Mouse (Mus musculus) neutrophil, adult 5-6 weeks (primary cell): ENCODE measurements at regions not wholly inside any gene's neighbourhood (a gene's known extent, or its start where the extent isn't known, plus 50 kb on each side); places are given as distances from the start of the nearest gene placed in this dataset.

ENCODE experiments used
- ATAC-seq: fragments of 151-379, 151-347 bp; 2 replicates; pipeline ENCODE4 v1.8.0; 2017; ENCODE audit warnings: mild to moderate bottlenecking, moderate TSS enrichment; ENCODE audit not compliant: insufficient number of reproducible peaks, poor library complexity, low FRiP score, severe bottlenecking; ENCODE audit errors: extremely low read depth

GRCm38 (mm10) chr4:105432461-105432860 is 275.3 kb downstream of the Plpp3 start:
- no peak for ATAC-seq

- ATAC-seq: no peak
These were observed 280.0 kb downstream of the Plpp3 start for GRCm38 (mm10) chr4:105437141-105437540.

GRCm38 (mm10) chr4:105449046-105449860 is 292.1 kb downstream of the Plpp3 start:
- no peak for ATAC-seq

GRCm38 (mm10) chr4:105450881-105451280 is 293.7 kb downstream of the Plpp3 start:
- no peak for ATAC-seq

- no peak for ATAC-seq
These were observed 294.7 kb downstream of the Plpp3 start for GRCm38 (mm10) chr4:105451871-105452270.

DNA sequence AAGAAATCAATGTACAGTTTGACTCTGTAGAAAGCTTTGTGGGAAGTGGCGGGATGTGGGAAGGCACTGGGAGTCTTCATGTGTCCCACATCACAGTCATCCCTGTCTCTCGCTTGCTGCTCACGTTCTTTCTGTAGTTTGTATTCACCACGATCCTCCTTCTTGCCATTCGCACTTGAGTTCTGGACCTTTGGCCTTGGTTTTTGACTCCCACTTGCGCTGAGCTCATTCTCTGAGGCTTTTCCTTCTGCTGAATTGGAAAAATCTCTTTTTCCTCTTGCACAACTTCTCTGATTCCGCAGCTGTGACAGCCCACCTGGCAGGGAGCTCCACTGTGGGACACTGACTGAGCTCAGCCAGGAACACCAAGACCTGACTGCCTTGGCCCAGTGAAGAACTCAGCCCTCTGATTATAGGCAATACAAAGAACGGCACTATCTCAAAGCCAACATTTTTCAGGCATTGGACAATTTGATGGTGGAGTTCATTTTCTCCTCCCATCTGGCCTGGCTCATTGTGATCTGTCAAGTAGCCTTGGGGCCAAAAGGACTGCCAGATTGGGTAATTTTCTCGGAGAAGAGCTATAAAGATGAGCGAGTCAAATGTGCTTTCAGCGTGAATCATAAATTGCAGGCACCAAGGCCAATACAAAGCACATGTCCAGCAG is 299.9 kb downstream of the Plpp3 start:
- no peak for ATAC-seq

DNA sequence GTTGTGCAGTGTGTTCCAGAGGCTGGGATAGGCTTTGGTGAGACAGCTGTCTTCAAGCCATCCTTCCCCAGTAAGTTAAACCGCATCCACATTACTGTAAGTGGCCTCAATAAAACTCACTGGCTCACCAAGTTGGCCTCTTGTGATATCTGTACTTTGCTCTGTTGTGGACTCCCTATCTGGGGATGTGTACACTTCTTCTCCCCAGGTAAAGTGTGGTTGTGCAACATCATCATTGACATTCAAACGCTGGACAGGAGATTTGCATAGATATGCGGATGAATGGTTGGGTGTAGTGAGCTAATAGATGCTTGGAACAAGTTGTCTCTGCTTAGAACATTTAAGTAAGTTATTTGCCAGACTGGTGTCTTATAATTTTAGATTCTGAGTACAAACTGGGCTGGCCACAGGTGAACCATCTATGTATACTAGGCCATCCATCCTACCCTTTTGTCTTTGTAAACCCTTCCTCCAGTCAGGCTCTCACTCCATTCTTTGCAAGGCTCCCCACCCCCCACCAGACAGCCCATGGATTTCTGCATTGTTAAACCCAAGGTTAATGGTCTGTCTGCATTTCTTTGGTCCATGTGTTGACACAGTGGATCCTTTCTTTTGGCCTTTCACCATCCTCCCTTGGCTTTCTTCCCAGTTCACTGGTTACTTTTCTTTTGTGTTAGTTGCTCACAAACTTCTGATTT is 303.0 kb downstream of the Plpp3 start:
- ATAC-seq: no peak

DNA sequence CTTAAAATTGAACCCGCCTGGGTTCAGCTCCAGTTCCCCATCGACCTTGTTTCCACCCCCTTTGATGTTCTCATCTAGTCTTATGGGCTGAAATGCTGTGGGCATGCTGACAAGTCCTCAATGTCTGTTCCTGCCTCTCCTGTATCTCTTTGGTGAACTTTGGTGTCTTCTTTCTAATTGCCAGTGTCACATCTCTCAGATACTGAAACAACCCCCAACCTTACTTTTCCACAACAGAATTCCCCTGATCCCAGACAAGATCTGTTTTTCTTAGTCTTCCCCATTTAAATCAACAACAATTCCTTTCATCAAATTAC is 303.5 kb downstream of the Plpp3 start:
- ATAC-seq: no peak

GRCm38 (mm10) chr4:105467811-105468210 is 310.7 kb downstream of the Plpp3 start:
- ATAC-seq: no peak

GRCm38 (mm10) chr4:105469300-105469821 is 312.2 kb downstream of the Plpp3 start:
- no peak for ATAC-seq

- no peak for ATAC-seq
These were observed 314.7 kb upstream of the Gm12728 start for GRCm38 (mm10) chr4:105474765-105475560.

DNA sequence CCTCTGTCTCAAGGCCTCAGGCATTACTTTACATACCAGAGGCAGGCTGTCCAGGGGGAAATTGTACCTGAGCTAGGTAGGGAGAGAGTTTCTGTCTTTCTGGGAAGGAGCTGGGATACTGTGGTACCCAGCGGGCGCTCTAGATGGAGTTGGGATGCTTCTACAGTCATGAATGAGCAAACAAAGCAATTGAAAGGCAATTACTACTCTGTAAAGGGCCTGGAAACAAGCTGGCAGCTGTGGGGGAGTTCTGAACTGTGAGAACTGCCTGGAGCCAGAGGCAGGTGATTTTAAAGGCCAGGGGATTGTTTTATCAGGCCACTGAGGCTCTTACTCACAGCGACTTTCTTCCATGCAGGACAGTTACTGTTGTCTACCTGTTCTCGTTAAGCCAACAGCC is 313.3 kb upstream of the Gm12728 start:
- no peak for ATAC-seq

GRCm38 (mm10) chr4:105486376-105486775 is 303.3 kb upstream of the Gm12728 start:
- no peak for ATAC-seq

DNA sequence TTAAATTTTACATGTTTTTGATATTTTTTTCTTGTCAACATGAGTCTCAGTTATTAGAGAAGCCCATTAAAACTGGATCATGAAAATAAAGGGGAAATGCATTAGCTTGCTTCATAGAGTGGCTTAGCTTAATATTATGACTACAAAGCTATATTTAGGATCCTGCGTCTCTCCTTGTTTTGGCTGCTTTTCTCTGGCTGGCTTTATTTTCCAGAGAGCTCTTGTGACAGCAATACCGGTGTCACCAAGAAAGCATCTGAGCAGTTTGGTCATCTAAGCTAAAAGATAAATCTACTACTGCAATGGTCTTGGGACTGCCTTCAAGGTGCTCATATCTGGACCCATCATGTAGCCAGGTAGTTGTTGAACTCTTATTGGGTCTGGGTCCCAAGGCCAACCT is 293.5 kb upstream of the Gm12728 start:
- ATAC-seq: no peak

- no peak for ATAC-seq
These were observed 283.5 kb upstream of the Gm12728 start for GRCm38 (mm10) chr4:105506190-105506589.

DNA sequence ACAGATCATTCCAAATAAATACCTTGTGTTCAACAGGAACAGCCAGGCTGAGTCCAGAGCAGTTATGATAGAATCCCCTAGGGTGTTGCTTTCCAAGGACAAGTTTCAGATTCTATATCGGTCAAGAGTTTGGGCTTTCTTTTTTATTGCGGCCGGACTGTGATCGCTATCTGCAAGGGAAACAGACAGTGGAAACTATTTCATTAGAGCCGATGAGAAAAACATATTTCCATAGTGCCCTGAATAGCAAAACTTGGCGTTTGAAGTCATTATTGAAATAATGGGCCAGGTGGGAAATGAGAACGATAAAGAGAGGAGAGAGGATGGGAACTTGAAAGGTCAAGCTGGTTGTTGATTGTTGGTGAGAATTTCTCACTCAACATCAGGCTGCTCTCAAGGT is 282.4 kb upstream of the Gm12728 start:
- no peak for ATAC-seq

- ATAC-seq: no peak
These were observed 280.6 kb upstream of the Gm12728 start for GRCm38 (mm10) chr4:105509091-105509490.

DNA sequence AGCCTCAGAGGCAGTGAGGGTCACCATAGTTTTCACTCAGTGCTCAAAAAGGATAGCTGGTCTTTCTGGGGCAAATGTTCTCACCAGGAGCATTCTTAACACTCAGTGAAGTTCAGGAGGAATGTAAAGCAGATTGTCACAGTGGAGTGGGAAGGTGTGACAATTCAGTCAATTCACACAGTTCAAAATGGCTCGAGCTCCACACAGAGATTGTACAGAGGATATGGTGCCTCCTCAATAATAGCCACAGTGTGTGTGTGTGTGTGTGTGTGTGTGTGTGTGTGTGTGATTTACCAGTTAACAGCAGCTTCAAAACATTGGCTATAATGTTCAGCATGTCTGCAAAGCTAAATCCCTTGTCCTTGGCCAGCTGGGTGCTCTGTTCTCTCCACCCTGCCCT is 279.3 kb upstream of the Gm12728 start:
- ATAC-seq: no peak

- ATAC-seq: no peak
These were observed 264.5 kb upstream of the Gm12728 start for GRCm38 (mm10) chr4:105525135-105525534.
